ENCODE assay signal across 10 mouse cellular contexts in the genomic region with DNA sequence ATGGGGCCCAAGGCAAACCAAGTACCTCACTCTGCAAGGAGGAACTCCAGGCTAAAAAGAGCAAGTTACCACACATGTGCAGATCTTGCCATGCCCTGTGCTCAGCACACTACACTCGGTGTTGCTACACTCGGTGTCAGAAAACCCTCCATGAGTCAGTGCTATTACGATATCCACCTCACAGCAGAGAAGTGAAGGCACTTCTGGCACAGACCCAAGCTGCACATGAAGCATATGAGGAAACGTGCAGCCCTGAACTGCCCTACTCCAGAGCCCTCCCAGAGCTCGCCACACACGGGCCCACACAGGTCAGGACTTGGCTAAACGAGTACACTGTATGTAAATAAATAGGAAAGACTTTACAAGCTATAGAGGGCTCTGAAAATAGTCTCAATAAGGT.
DNase-seq lines count a peak whose midpoint lies in the region; ATAC-seq and TF ChIP-seq lines count a peak whose summit lies in the region.
"Had no signal": no experiment of that assay in that cellular context is flagged by ENCODE, and none has a peak within 500 bp of the region (broad histone marks: within the 10 kb centered on the region; RNA-seq: fewer than 3 reads in every experiment).

No protein-coding gene starts in this region.

- TF ChIP-seq CTCF in Patski (IDR thresholded peaks at IDR 0.05), result no peak

- no peaks in the 10 kb centered on the region for H3K27me3 ChIP-seq in heart, embryonic 15.5 days
- H3K27me3 ChIP-seq in Patski, result no peaks in the 10 kb centered on the region
- H3K27me3 ChIP-seq in intestine, embryonic 15.5 days (replicated peaks), result no peaks in the 10 kb centered on the region
- no peaks in the 10 kb centered on the region for H3K27me3 ChIP-seq in forebrain, embryonic 16.5 days (replicated peaks; ENCODE audit: control insufficient read depth, insufficient read depth, low read length)
- H3K27me3 ChIP-seq: neural tube, embryonic 13.5 days had no signal

- POLR2A ChIA-PET in Patski (lab: Charles Lee), result interaction anchor here (0.6 to 1.6 kb wide), 2 partner anchors 106 to 112 kb away, joined by 3 to 5 read pairs; partner anchors contain the start of gene Sorbs1

- peaks cover 7% of the 10 kb centered on the region; the same call in 1 of the 2 replicates for H3K36me3 ChIP-seq in heart, embryonic 15.5 days
- H3K36me3 ChIP-seq in intestine, embryonic 15.5 days, result no peaks in the 10 kb centered on the region
- H3K36me3 ChIP-seq in forebrain, embryonic 16.5 days (ENCODE audit: control insufficient read depth, insufficient read depth), result no peaks in the 10 kb centered on the region

- peak; percentile 66; the same call in 1 of the 2 replicates for ATAC-seq in heart, embryonic 15.5 days (replicated peaks; ENCODE audit: insufficient number of reproducible peaks, insufficient read depth, low FRiP score, low read depth)
- peak; percentile 40 for ATAC-seq in Patski
- ATAC-seq in intestine, embryonic 15.5 days, result peak; percentile 74
- ATAC-seq in megakaryocyte, adult 5-6 weeks (ENCODE audit: poor library complexity, severe bottlenecking), result peak; percentile 93
- ATAC-seq in forebrain, embryonic 16.5 days, result no peak

- WGBS in heart, embryonic 15.5 days, result 22% methylated on average over 7 of the region's 7 CpGs
- WGBS in intestine, embryonic 15.5 days, result 40% methylated on average over 7 of the region's 7 CpGs
- 67% methylated on average over 7 of the region's 7 CpGs for WGBS in forebrain, embryonic 16.5 days

- H3K9ac ChIP-seq in heart, embryonic 15.5 days, result no peak overlapping the region
- H3K9ac ChIP-seq in intestine, embryonic 15.5 days, result no peak overlapping the region
- no peak overlapping the region for H3K9ac ChIP-seq in forebrain, embryonic 16.5 days (replicated peaks; ENCODE audit: low read depth, low read length)
- H3K9ac ChIP-seq: neural tube, embryonic 13.5 days had no signal

- no peak for DNase-seq in heart, adult 9 months (ENCODE audit: low spot score in 2 of 2)
- peak; percentile 41 for DNase-seq in Patski (ENCODE audit: low read depth, low spot score)
- no peak for DNase-seq in layer of hippocampus, postnatal 10 days (ENCODE audit: low spot score in 2 of 2)
- DNase-seq in gastrocnemius, adult 8-10 months (ENCODE audit: low spot score in 2 of 2), result no peak

- in situ Hi-C loops in Patski (cut with MboI; ENCODE audit: low pct_unique_long_range_greater_than_20kb), result no loop called here

- no peak overlapping the region for H3K4me2 ChIP-seq in heart, embryonic 15.5 days
- H3K4me2 ChIP-seq in intestine, embryonic 15.5 days (replicated peaks), result no peak overlapping the region
- H3K4me2 ChIP-seq in forebrain, embryonic 16.5 days (ENCODE audit: low read length), result no peak overlapping the region
- H3K4me2 ChIP-seq: neural tube, embryonic 13.5 days had no signal

- peaks cover 49% of the 10 kb centered on the region for H3K4me1 ChIP-seq in heart, embryonic 15.5 days (replicated peaks)
- H3K4me1 ChIP-seq in intestine, embryonic 15.5 days (replicated peaks), result peaks cover 21% of the 10 kb centered on the region
- peaks cover 2% of the 10 kb centered on the region; the same call in 1 of the 2 replicates for H3K4me1 ChIP-seq in forebrain, embryonic 16.5 days (replicated peaks; ENCODE audit: control insufficient read depth, insufficient read depth, low read length)

- CTCF ChIA-PET in Patski (lab: Charles Lee), result interaction anchor here (0.7 to 3.0 kb wide), 4 partner anchors 10 to 144 kb away, joined by 3 to 9 read pairs (median 4); no protein-coding TSS in a partner anchor

- no peaks in the 10 kb centered on the region for H3K9me3 ChIP-seq in heart, embryonic 15.5 days (replicated peaks)
- no peaks in the 10 kb centered on the region for H3K9me3 ChIP-seq in intestine, embryonic 15.5 days
- H3K9me3 ChIP-seq in forebrain, embryonic 16.5 days (ENCODE audit: control insufficient read depth, low read length), result no peaks in the 10 kb centered on the region
- H3K9me3 ChIP-seq: G1E; neural tube, embryonic 13.5 days had no signal

- peak overlapping the region; percentile 62 for H3K27ac ChIP-seq in heart, embryonic 15.5 days
- H3K27ac ChIP-seq in intestine, embryonic 15.5 days, result no peak overlapping the region
- no peak overlapping the region for H3K27ac ChIP-seq in forebrain, embryonic 16.5 days (ENCODE audit: low read length)
- H3K27ac ChIP-seq: neural tube, embryonic 13.5 days had no signal

- H3K4me3 ChIP-seq in heart, embryonic 15.5 days, result no peak overlapping the region
- H3K4me3 ChIP-seq in intestine, embryonic 15.5 days (replicated peaks), result no peak overlapping the region
- H3K4me3 ChIP-seq in forebrain, embryonic 16.5 days (replicated peaks; ENCODE audit: low read length), result no peak overlapping the region
- H3K4me3 ChIP-seq: neural tube, embryonic 13.5 days had no signal
